Mouse (Mus musculus) heart, embryonic 12.5 days (tissue): ENCODE results near the gene Adamts5. TPM values are rescaled to one million over a fixed set of nuclear protein-coding genes. Genes with fewer than 3 reads are reported as not detected.
A peak's percentile ranks its signal among the peaks of the same experiment; 100 is the strongest.

ENCODE experiments used
- ATAC-seq: fragments of 200-750 bp; cut with Nextera tagmentation; 2 replicates; pipeline ENCODE4 v1.8.0; 2017; ENCODE audit warnings: moderate TSS enrichment, moderate library complexity; ENCODE audit not compliant: insufficient number of reproducible peaks, low FRiP score
- H3K27ac ChIP-seq: fragments of 300-500 bp; sonication (generic); 2 replicates; pipeline ENCODE4 v1.5.1; 2016; ENCODE audit warnings: mild to moderate bottlenecking, moderate library complexity; ENCODE audit not compliant: poor library complexity, severe bottlenecking
- H3K27me3 ChIP-seq: fragments of 300-500 bp; sonication (generic); replicated peaks from 2 replicates; pipeline ENCODE4 v1.6.1; 2016; ENCODE audit warnings: mild to moderate bottlenecking, moderate library complexity
- H3K36me3 ChIP-seq: fragments of 300-500 bp; sonication (generic); 2 replicates; pipeline ENCODE4 v1.6.1; 2016; ENCODE audit warnings: mild to moderate bottlenecking, moderate library complexity
- H3K4me1 ChIP-seq: fragments of 300-500 bp; sonication (generic); replicated peaks from 2 replicates; pipeline ENCODE4 v1.6.1; 2016; ENCODE audit warnings: mild to moderate bottlenecking
- H3K4me2 ChIP-seq: fragments of 300-500 bp; sonication (generic); 2 replicates; pipeline ENCODE4 v1.6.1; 2016; ENCODE audit warnings: mild to moderate bottlenecking, moderate library complexity
- H3K4me3 ChIP-seq: fragments of 300-500 bp; sonication (generic); 2 replicates; pipeline ENCODE4 v1.5.1; 2016; ENCODE audit warnings: mild to moderate bottlenecking
- H3K9ac ChIP-seq: fragments of 300-500 bp; sonication (generic); 2 replicates; pipeline ENCODE4 v1.6.1; 2016; ENCODE audit warnings: mild to moderate bottlenecking, moderate library complexity
- H3K9me3 ChIP-seq: fragments of 300-500 bp; sonication (generic); replicated peaks from 2 replicates; pipeline ENCODE4 v1.6.1; 2016; ENCODE audit warnings: mild to moderate bottlenecking, moderate library complexity
- WGBS: fragments of 180-500 bp; shearing (Covaris S2); methylation state at CpG from one replicate; pipeline ENCODE4 v1.1.7; 2016; 5-methylcytosine and 5-hydroxymethylcytosine counted together
- polyA plus RNA-seq: library from polyadenylated mRNA; unstranded; fragments of >200 nt; fragmentation: Nextera tagmentation; extraction: Ambion mirVana; gene quantifications from 2 replicates; pipeline ENCODE4 v1.2.1, GENCODE M21; 2016

Adamts5 gene
- polyA plus RNA-seq, 1 experiment from 2014 or later, result 4.6 TPM

DNA sequence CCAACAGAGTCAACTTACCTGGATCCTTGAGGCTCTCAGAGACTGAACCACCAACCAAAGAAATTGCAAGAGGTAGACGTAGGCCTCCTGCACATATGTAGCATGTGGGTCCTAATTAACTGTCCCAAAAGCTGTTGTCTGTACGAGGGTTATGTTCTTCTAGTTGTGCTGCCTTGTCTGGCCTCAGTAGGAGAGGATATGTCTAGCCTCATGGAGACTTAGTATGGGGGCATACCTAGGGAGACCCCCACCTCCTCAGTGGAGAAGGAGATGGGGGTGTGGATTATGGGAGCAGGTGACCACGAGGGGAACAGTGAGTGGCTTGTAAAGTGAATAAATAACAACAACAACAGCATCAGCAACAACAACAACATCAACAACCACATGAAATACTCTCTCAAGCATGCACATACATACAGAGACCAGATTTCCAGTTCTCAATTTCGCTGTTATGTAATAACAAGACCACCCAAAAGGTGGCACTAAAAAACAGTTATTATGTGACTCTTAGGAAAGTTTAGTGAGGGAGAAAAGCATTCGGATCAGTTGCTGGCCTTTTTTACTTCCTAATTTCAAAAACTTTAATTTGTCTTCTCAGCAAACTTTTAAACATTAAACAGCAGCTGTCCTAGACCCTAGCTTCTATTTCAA is 81.7 kb downstream of the Adamts5 start:
- Histone ChIP-seq H3K4me3 (no peak overlapping the region), H3K27me3 (no peaks in the 10 kb centered on the region), H3K36me3 (no peaks in the 10 kb centered on the region), H3K4me1 (no peaks in the 10 kb centered on the region), H3K27ac (no peak overlapping the region), H3K4me2 (no peak overlapping the region), H3K9ac (no peak overlapping the region), H3K9me3 (no peaks in the 10 kb centered on the region)
- ATAC-seq, result no peak
- 50% methylated on average over 5 of the region's 5 CpGs for WGBS

DNA sequence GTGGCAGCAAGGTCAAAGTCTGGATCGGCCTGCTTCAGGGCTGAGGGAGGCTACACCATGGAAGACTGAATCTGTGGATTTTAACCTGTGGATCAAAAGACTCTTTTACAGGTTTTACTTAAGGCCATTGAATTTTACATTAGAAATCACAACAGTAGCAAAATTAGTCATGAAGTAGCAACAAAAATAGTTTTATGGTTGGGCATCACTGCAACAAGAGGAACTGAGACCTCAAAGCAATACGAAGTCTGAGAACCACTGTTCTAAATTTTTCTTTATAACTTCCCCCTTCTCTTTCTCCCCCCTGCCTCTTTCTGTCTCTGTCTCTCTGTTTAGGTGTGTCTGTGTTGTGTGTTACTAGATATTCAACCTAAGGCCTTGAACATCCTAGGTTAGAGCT is 87.5 kb downstream of the Adamts5 start:
- 83% methylated on average over 2 of the region's 2 CpGs for WGBS
- ATAC-seq, result no peak
- Histone ChIP-seq H3K9ac (no peak overlapping the region), H3K4me1 (no peaks in the 10 kb centered on the region), H3K36me3 (no peaks in the 10 kb centered on the region), H3K27me3 (no peaks in the 10 kb centered on the region), H3K4me2 (no peak overlapping the region), H3K4me3 (no peak overlapping the region), H3K9me3 (no peaks in the 10 kb centered on the region), H3K27ac (no peak overlapping the region)

- no peak overlapping the region for H3K27ac ChIP-seq
- H3K27me3 ChIP-seq, result no peaks in the 10 kb centered on the region
- H3K9me3 ChIP-seq, result no peaks in the 10 kb centered on the region
- ATAC-seq, result no peak
- peak overlapping the region; percentile 43; the same call in 1 of the 2 replicates for H3K4me2 ChIP-seq
- no peak overlapping the region for H3K9ac ChIP-seq
- 20% methylated on average over 2 of the region's 2 CpGs for WGBS
- H3K36me3 ChIP-seq, result no peaks in the 10 kb centered on the region
- H3K4me3 ChIP-seq, result no peak overlapping the region
- H3K4me1 ChIP-seq, result peaks cover 7% of the 10 kb centered on the region; the same call in 1 of the 2 replicates
Observed at GRCm38 (mm10) chr16:85807626-85808025, 94.0 kb downstream of the Adamts5 start.

DNA sequence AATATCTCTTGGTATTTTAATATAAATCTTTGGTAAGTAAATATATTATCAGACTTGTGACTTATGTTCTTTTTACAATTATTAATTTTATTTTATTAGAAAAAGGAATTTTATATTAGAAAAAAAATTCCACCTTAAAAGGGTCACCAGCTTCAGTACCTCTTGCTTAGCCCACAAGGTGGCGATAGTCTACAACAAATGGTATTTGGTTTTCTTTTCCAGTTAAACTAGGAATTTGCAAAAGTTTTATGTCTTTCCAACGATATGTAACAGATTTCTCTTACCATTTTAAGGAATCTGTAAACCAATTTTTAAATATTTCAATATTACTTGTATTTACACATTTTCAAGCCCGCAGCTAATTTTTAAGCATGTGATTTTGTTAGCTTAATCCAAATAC is 94.6 kb downstream of the Adamts5 start:
- Histone ChIP-seq H3K36me3 (no peaks in the 10 kb centered on the region), H3K4me3 (no peak overlapping the region), H3K4me2 (no peak overlapping the region), H3K27ac (no peak overlapping the region), H3K4me1 (peaks cover 7% of the 10 kb centered on the region; the same call in 1 of the 2 replicates), H3K9me3 (no peaks in the 10 kb centered on the region), H3K9ac (no peak overlapping the region), H3K27me3 (no peaks in the 10 kb centered on the region)
- no peak for ATAC-seq
- 20% methylated on average over 3 of the region's 3 CpGs for WGBS

Other genes starting within 250 kb of the Adamts5 start
- gene Adamts1, start 98.7 kb downstream of the Adamts5 start, polyA plus RNA-seq, result 89.3 and 89.7 TPM in 2 replicates